Mouse (Mus musculus) heart, embryonic 14.5 days (tissue): ENCODE data around the gene Tril. TPM values are rescaled to one million over a fixed set of nuclear protein-coding genes. Genes with fewer than 3 reads are reported as not detected.

Experiments used
- ATAC-seq: fragments of 200-750 bp; cut with Nextera tagmentation; 2 replicates; pipeline ENCODE4 v1.8.0; 2017; ENCODE audit warnings: low read depth, moderate TSS enrichment; ENCODE audit not compliant: insufficient number of reproducible peaks, insufficient read depth, low FRiP score
- H3K27ac ChIP-seq, 2 experiments: fragments of 200-500 bp in 1 of 2; fragments of 300-500 bp in 1 of 2; sonication (generic) in 1 of 2; replicated peaks in 1 of 2; 2 replicates each; pipeline ENCODE4 v1.5.1; 2012 to 2014; ENCODE audit warnings: low read depth in 2 of 2, low read length in 2 of 2, control low read depth in 1 of 2, mild to moderate bottlenecking in 1 of 2, mixed read lengths in 1 of 2; ENCODE audit not compliant: control insufficient read depth in 1 of 2, insufficient read depth in 1 of 2
- H3K27me3 ChIP-seq: fragments of 300-500 bp; sonication (generic); 2 replicates; pipeline ENCODE4 v1.6.1; 2014; ENCODE audit warnings: mild to moderate bottlenecking, low read length, control low read depth; ENCODE audit not compliant: control insufficient read depth, insufficient read depth
- H3K36me3 ChIP-seq: fragments of 300-500 bp; sonication (generic); 2 replicates; pipeline ENCODE4 v1.6.1; 2014; ENCODE audit warnings: mild to moderate bottlenecking, control low read depth, low read length, mixed read lengths; ENCODE audit not compliant: control insufficient read depth, insufficient read depth
- H3K4me1 ChIP-seq, 2 experiments: fragments of 200-500 bp in 1 of 2; fragments of 300-500 bp in 1 of 2; sonication (generic) in 1 of 2; 2 replicates each; pipeline ENCODE4 v1.6.1; 2012 to 2014; ENCODE audit warnings: low read length in 2 of 2, control low read depth in 1 of 2, mixed read lengths in 1 of 2; ENCODE audit not compliant: control insufficient read depth in 2 of 2, insufficient read depth in 2 of 2
- H3K4me2 ChIP-seq: fragments of 300-500 bp; sonication (generic); 2 replicates; pipeline ENCODE4 v1.6.1; 2014; ENCODE audit warnings: mild to moderate bottlenecking, low read length
- H3K4me3 ChIP-seq, 2 experiments: fragments of 200-500 bp in 1 of 2; fragments of 300-500 bp in 1 of 2; sonication (generic) in 1 of 2; 2 replicates each; pipeline ENCODE4 v1.5.1; 2012 to 2014; ENCODE audit warnings: low read length in 2 of 2, mild to moderate bottlenecking in 2 of 2, control low read depth in 1 of 2, low read depth in 1 of 2, moderate library complexity in 1 of 2; ENCODE audit not compliant: control insufficient read depth in 1 of 2, insufficient read depth in 1 of 2
- H3K9ac ChIP-seq: fragments of 300-500 bp; sonication (generic); 2 replicates; pipeline ENCODE4 v1.6.1; 2014; ENCODE audit warnings: mild to moderate bottlenecking, low read length
- H3K9me3 ChIP-seq: fragments of 300-500 bp; sonication (generic); 2 replicates; pipeline ENCODE4 v1.6.1; 2016; ENCODE audit warnings: low read length, control low read depth; ENCODE audit not compliant: control insufficient read depth
- WGBS: fragments of 180-500 bp; shearing (Covaris S2); extraction: QIAGEN DNeasy Blood & Tissue Kit; methylation state at CpG from one replicate; pipeline ENCODE4 v1.1.7; 2014; 5-methylcytosine and 5-hydroxymethylcytosine counted together
- polyA plus RNA-seq: library from polyadenylated mRNA; unstranded; fragments of >200 nt; fragmentation: Nextera tagmentation; extraction: Ambion mirVana; gene quantifications from 2 replicates; pipeline ENCODE4 v1.2.1, GENCODE M21; 2014

Gene Tril
- polyA plus RNA-seq, 1 experiment from 2014 or later = 4.8 TPM

DNA sequence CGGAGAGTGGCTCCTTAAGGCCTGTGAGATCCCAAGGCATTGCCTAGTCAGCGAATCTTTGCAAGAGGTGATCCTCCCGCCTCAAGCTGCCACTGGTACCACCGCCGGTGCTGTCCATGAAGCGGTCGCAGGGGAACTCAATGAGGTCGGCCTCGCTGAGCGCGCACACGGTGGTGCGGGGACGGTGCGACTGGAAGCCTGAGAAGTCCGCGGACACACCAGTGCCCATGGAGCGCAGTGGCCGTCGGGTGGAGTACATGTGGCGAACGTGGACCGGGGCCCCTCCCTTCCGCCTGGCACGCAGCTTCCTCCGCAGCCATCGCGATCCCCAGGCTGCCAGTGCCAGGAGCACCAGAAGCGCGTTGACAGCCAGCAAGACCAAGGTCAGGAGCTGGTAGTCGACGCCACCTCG, 2.9 kb downstream of the Tril start:
- WGBS = 21% methylated on average over 33 of the region's 33 CpGs
- no peak for ATAC-seq
- Histone ChIP-seq H3K9me3 (no peaks in the 10 kb centered on the region), H3K9ac (peak overlapping the region; percentile 44; the same call in 1 of the 2 replicates), H3K4me2 (peak overlapping the region; percentile 96), H3K36me3 (no peaks in the 10 kb centered on the region), H3K4me1 (peaks cover 14 to 29% of the 10 kb centered on the region in 2 experiments), H3K27ac (no peak overlapping the region), H3K27me3 (peaks cover 52% of the 10 kb centered on the region), H3K4me3 (peak overlapping the region; percentile 59 to 67)

DNA sequence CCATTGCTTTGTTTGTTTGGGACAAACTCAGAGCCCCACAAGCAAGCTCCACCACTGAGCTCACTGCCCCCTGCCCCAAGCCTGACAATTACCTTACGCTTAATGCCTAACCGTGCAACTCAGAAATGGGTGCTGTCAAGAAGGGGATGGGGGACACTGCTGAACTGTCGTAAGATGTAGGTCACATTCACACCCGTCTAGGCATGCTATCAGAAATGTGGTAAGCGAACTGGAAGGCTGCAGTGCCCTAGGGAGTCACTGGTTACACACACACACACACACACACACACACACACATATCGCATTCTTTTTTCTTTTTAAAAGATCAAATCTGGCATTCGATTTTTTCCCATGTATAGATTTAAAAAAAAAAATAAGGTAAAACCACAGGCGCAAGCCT, 4.0 kb downstream of the Tril start:
- 76% methylated on average over 8 of the region's 8 CpGs for WGBS
- Histone ChIP-seq H3K36me3 (no peaks in the 10 kb centered on the region), H3K4me2 (no peak overlapping the region), H3K27ac (no peak overlapping the region), H3K9ac (no peak overlapping the region), H3K9me3 (no peaks in the 10 kb centered on the region), H3K4me1 (peaks cover 14 to 29% of the 10 kb centered on the region in 2 experiments), H3K27me3 (peaks cover 41% of the 10 kb centered on the region), H3K4me3 (no peak overlapping the region)
- ATAC-seq = no peak

DNA sequence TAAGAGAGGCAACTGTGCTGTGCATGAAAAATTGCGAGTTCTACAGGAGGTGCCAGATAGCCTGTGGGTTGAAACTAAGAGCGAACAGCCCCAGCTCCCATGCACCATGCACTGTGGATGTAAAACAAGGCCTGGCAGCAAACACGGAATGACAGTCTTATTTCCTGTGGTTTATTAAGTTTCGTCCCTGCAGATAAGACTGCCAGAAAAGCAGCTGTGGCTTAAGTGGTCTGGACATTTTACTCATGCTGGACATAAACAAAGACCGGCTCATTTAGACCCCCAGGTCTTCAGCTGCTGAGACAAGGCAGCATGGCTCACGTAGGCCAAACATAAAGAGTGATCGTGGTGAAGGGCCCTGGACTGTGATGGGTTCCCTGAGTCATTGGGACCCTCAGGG, 4.9 kb downstream of the Tril start:
- H3K27me3 ChIP-seq = peaks cover 34% of the 10 kb centered on the region
- H3K9me3 ChIP-seq = no peaks in the 10 kb centered on the region
- H3K4me3 ChIP-seq = no peak overlapping the region
- 62% methylated on average over 7 of the region's 7 CpGs for WGBS
- no peak for ATAC-seq
- no peaks in the 10 kb centered on the region for H3K36me3 ChIP-seq
- H3K9ac ChIP-seq = no peak overlapping the region
- peaks cover 14 to 22% of the 10 kb centered on the region in 2 experiments for H3K4me1 ChIP-seq
- H3K4me2 ChIP-seq = no peak overlapping the region
- H3K27ac ChIP-seq = no peak overlapping the region

DNA sequence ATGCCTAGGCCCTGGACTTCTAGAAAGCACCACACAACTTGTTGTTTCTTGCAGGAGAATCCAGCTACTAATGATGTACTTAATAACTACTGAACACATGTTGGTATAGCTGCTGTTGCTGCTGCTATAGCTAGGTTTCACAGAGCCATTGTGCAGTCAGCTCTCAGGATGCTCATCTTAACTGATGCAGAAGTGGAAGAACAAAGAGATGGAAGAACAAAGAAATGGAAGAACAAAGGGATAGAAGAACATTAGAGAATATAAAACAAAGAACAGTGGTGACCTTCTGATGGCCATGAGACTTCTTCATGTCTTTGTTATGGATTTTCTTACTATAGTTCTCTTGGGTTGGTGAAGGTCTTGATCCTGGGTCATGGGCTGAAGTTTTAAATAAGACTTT, 6.4 kb downstream of the Tril start:
- no peak overlapping the region for H3K4me3 ChIP-seq
- H3K4me1 ChIP-seq = peaks cover 10 to 16% of the 10 kb centered on the region in 2 experiments
- no peak overlapping the region for H3K9ac ChIP-seq
- ATAC-seq = no peak
- H3K27ac ChIP-seq = no peak overlapping the region
- no peak overlapping the region for H3K4me2 ChIP-seq
- H3K27me3 ChIP-seq = peaks cover 25% of the 10 kb centered on the region
- no peaks in the 10 kb centered on the region for H3K9me3 ChIP-seq
- H3K36me3 ChIP-seq = no peaks in the 10 kb centered on the region

DNA sequence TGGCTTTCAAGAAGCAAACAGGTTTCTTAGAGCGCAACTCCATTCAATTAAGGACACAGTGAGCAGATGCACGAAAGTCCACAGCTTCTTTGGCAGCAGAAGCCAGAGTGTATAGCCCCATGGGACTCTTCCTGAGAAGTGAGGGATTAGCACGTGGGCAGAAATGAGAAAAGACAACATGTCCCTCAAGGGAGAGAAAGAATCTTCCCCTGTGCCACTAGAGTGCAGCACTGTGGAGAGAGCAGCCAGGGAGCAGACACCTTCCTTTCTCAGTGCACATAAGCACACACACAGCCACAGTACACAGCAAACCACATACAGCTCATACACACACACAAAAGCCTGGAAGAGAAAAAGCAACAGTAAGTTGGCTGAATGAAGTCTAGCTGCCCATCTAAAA, 8.4 kb downstream of the Tril start:
- Histone ChIP-seq H3K27ac (no peak overlapping the region), H3K9me3 (no peaks in the 10 kb centered on the region), H3K4me1 (peaks cover 0 to under 1% of the 10 kb centered on the region in 2 experiments; a peak in 1 of 4 replicates), H3K36me3 (no peaks in the 10 kb centered on the region), H3K4me2 (no peak overlapping the region), H3K9ac (no peak overlapping the region), H3K27me3 (peaks cover 5% of the 10 kb centered on the region), H3K4me3 (no peak overlapping the region)
- ATAC-seq = no peak
- WGBS = 65% methylated on average over 3 of the region's 3 CpGs

DNA sequence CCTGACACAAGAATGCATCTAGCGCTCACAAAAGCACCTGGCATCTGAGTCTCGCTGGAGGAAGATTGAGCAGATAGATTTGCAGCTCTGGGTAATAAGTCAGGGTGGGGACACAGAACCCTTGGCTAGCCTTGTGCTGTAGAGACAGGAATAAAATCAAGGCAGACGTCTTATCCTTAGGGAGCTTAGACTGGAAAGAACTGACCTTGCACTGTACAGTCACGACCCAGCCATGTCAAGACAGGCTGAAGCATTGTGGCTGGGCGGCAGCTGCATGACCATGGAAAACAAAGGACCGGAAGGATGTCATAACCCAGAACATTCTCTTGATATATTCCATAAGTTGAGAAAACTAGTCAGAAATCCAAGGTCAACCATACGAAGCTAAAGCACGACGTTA, 11.8 kb downstream of the Tril start:
- H3K27me3 ChIP-seq = no peaks in the 10 kb centered on the region
- H3K4me3 ChIP-seq = no peak overlapping the region
- 80% methylated on average over 9 of the region's 9 CpGs for WGBS
- H3K9me3 ChIP-seq = no peaks in the 10 kb centered on the region
- no peak overlapping the region for H3K9ac ChIP-seq
- no peak overlapping the region for H3K27ac ChIP-seq
- no peak overlapping the region for H3K4me2 ChIP-seq
- ATAC-seq = no peak
- peaks cover 0 to 2% of the 10 kb centered on the region in 2 experiments; a peak in 1 of 4 replicates for H3K4me1 ChIP-seq
- no peaks in the 10 kb centered on the region for H3K36me3 ChIP-seq

DNA sequence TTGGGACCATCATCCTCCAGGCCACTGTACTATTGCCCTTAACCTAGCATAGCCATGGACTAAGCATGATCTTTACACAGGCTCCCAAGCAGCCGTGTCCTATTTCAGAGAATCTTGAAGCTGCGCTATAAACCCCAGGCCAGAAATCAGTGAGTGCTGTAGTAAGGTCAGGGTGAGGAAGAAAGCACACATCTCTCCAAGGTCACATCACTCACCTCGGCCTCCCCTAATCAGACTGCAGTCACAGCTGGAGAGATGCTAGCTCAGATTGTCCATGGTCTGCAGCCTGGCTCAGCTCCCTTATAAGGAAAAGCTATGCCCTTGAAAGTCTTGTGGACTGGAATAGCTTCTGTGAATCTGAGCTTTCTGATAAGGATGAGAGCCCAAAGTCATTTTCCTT, 13.4 kb downstream of the Tril start:
- ATAC-seq = no peak
- WGBS = 41% methylated on average over 3 of the region's 3 CpGs

GRCm38 (mm10) chr6:53806591-53807023, 14.0 kb downstream of the Tril start:
- H3K36me3 ChIP-seq = no peaks in the 10 kb centered on the region
- H3K4me1 ChIP-seq = peaks cover 8 to 11% of the 10 kb centered on the region in 2 experiments
- no peak overlapping the region for H3K9ac ChIP-seq
- ATAC-seq = no peak
- H3K4me2 ChIP-seq = no peak overlapping the region
- 75% methylated on average over 8 of the region's 8 CpGs for WGBS
- H3K9me3 ChIP-seq = no peaks in the 10 kb centered on the region
- no peaks in the 10 kb centered on the region for H3K27me3 ChIP-seq
- H3K4me3 ChIP-seq = no peak overlapping the region
- no peak overlapping the region for H3K27ac ChIP-seq

More for the DNA sequence above, 13.4 kb downstream of the Tril start:
- no peaks in the 10 kb centered on the region for H3K36me3 ChIP-seq
- no peak overlapping the region for H3K4me2 ChIP-seq
- H3K9ac ChIP-seq = no peak overlapping the region
- H3K27ac ChIP-seq = no peak overlapping the region
- no peak overlapping the region for H3K4me3 ChIP-seq
- H3K4me1 ChIP-seq = peaks cover 2 to 5% of the 10 kb centered on the region in 2 experiments; a peak in 3 of 4 replicates
- H3K9me3 ChIP-seq = no peaks in the 10 kb centered on the region
- H3K27me3 ChIP-seq = no peaks in the 10 kb centered on the region
